Mouse (Mus musculus): Measurements from ENCODE around the gene Dcp1b.

- TF ChIP-seq MAFK (IDR thresholded peaks at IDR 0.05; ENCODE audit: insufficient read depth, low read depth, low read length) (no peak), HCFC1 (IDR thresholded peaks at IDR 0.05; ENCODE audit: borderline replicate concordance, insufficient read depth, low read length) (no peak), ZC3H11A (IDR thresholded peaks at IDR 0.05; ENCODE audit: borderline replicate concordance, low read depth, low read length) (no peak)
Measured at GRCm38 (mm10) chr6:119187631-119188030, 12.6 kb downstream of the Dcp1b start.
